In the genomic region with DNA sequence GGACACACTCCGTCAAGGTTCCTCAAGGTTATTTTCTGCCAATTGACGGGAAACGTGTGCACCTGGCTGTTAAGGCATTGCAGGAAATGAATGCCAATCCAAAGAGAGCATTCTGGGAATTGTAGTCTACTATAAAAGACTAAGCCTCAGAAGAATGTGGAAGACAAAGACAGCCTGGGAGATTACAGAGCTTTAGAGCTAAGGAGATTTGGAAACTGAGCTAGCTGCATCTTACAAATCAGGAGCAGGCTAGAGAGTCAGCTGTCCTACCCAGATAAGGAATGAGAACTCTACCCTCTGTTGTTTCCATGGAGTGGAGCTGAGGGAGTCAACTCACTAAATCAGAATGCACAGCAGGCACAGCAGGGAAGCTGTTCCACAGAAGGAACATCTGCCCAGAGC, we compare ENCODE assay signal across 10 mouse cellular contexts. TPM values are rescaled to one million over a fixed set of nuclear protein-coding genes. Genes with fewer than 3 reads are reported as not detected.
DNase-seq lines count a peak whose midpoint lies in the region; ATAC-seq and TF ChIP-seq lines count a peak whose summit lies in the region.
"Had no signal": no experiment of that assay in that cellular context is flagged by ENCODE, and none has a peak within 500 bp of the region (broad histone marks: within the 10 kb centered on the region; RNA-seq: fewer than 3 reads in every experiment).

No protein-coding gene starts in this region.

- TF ChIP-seq POLR2A in heart, adult 2 months (IDR thresholded peaks at IDR 0.05; ENCODE audit: insufficient read depth, low read depth, low read length): no peak

- no peak overlapping the region for H3K4me2 ChIP-seq in neural tube, embryonic 12.5 days (replicated peaks)

- H3K79me2 ChIP-seq in heart, adult 2 months (replicated peaks; ENCODE audit: control insufficient read depth, insufficient read depth, low read length): no peaks in the 10 kb centered on the region; the same call in 1 of the 2 replicates

- no peaks in the 10 kb centered on the region for H3K36me3 ChIP-seq in heart, adult 2 months (ENCODE audit: control insufficient read depth, insufficient read depth, low read length)
- no peaks in the 10 kb centered on the region for H3K36me3 ChIP-seq in neural tube, embryonic 12.5 days

- H3K27me3 ChIP-seq in heart, adult 2 months (ENCODE audit: control insufficient read depth, insufficient read depth, low read length): no peaks in the 10 kb centered on the region
- no peaks in the 10 kb centered on the region for H3K27me3 ChIP-seq in neural tube, embryonic 12.5 days (replicated peaks)

- ATAC-seq in neural tube, embryonic 12.5 days (ENCODE audit: low FRiP score, low read depth): peak; percentile 33; the same call in 1 of the 2 replicates
- ATAC-seq in erythroblast, adult 5-6 weeks (replicated peaks; ENCODE audit: low FRiP score, poor library complexity, severe bottlenecking): no peak
- ATAC-seq: CD4-positive, CD25-positive, alpha-beta regulatory T cell, adult 4 months had no signal

- peak overlapping the region; percentile 35; the same call in 1 of the 2 replicates for H3K4me3 ChIP-seq in heart, adult 2 months
- no peak overlapping the region for H3K4me3 ChIP-seq in neural tube, embryonic 12.5 days

- H3K27ac ChIP-seq in heart, adult 2 months: peak overlapping the region; percentile 46; the same call in 1 of the 2 replicates
- H3K27ac ChIP-seq in neural tube, embryonic 12.5 days: no peak overlapping the region

- H3K9ac ChIP-seq in heart, adult 2 months (ENCODE audit: low read depth, low read length): no peak overlapping the region
- no peak overlapping the region for H3K9ac ChIP-seq in neural tube, embryonic 12.5 days

- peaks cover 2% of the 10 kb centered on the region; the same call in 1 of the 2 replicates for H3K4me1 ChIP-seq in heart, adult 2 months (ENCODE audit: control insufficient read depth, insufficient read depth, low read length)
- H3K4me1 ChIP-seq in neural tube, embryonic 12.5 days: peaks cover 7% of the 10 kb centered on the region; the same call in 1 of the 2 replicates

- no peak for TF ChIP-seq CTCF in heart, adult 2 months (IDR thresholded peaks at IDR 0.05)

- no peak for TF ChIP-seq EP300 in heart, adult 2 months (IDR thresholded peaks at IDR 0.05; ENCODE audit: insufficient read depth, low read depth, low read length)

- 33% methylated on average over 3 of the region's 3 CpGs for WGBS in heart, adult 2 months
- 23% methylated on average over 3 of the region's 3 CpGs for WGBS in neural tube, embryonic 12.5 days

- H3K9me3 ChIP-seq in neural tube, embryonic 12.5 days: no peaks in the 10 kb centered on the region

- DNase-seq in heart, adult 2 months: no peak
- DNase-seq in heart, postnatal 25 days (ENCODE audit: low spot score): no peak
- DNase-seq in neural tube, embryonic 10.5 days (ENCODE audit: extremely low spot score, low spot score): no peak
- peak; percentile 39 to 67 for DNase-seq in kidney, postnatal 36 days
- DNase-seq in testis, postnatal 14 days (ENCODE audit: low spot score): no peak
- no peak for DNase-seq in gastrocnemius, postnatal 10 days
- DNase-seq: thymus, adult 2 months had no signal

- intact Hi-C loops in heart, adult 2 months (cut with DNase I): no loop called here
- intact Hi-C loops in heart, postnatal 25 days (cut with DNase I): no loop called here

RNA-seq across cellular contexts. Expression of a gene that starts 19.4 kb away (rescaled TPM):
- 10 to 100 TPM; 33.6 to 36.4 TPM for total RNA-seq in heart, adult 2 months (2021)
- 27.7 and 33.4 TPM in 2 replicates for polyA plus RNA-seq in heart, adult 2 months (2012; rRNA removed)
- 10 to 100 TPM; 36.9 to 37.9 TPM for total RNA-seq in heart, postnatal 25 days (2021)
- polyA plus RNA-seq in neural tube, embryonic 12.5 days (2016; fragmentation: Nextera tagmentation; extraction: Ambion mirVana): 116 and 119 TPM in 2 replicates
- 12.3 and 20.7 TPM in 2 replicates for total RNA-seq in erythroblast, adult 5-6 weeks (2015; ENCODE audit: low replicate concordance)
- total RNA-seq in erythroblast, adult 5-6 weeks (2017; ENCODE audit: low replicate concordance): 20.8 and 21.0 TPM in 2 replicates
- total RNA-seq in gastrocnemius, postnatal 10 days (2021): 10 to 100 TPM; 32.3 to 41.2 TPM

RNA-seq across cellular contexts. Expression of a gene that starts 22.8 kb away (rescaled TPM):
- total RNA-seq in heart, adult 2 months (2021): 10 to 100 TPM; 75.0 to 80.4 TPM
- 69.0 and 76.9 TPM in 2 replicates for polyA plus RNA-seq in heart, adult 2 months (2012; rRNA removed)
- 10 to 100 TPM; 78.5 to 84.7 TPM for total RNA-seq in heart, postnatal 25 days (2021)
- polyA plus RNA-seq in neural tube, embryonic 12.5 days (2016; fragmentation: Nextera tagmentation; extraction: Ambion mirVana): 36.0 and 36.7 TPM in 2 replicates
- total RNA-seq in erythroblast, adult 5-6 weeks (2015; ENCODE audit: low replicate concordance): 6.3 and 15.0 TPM in 2 replicates
- 1.4 and 6.1 TPM in 2 replicates for total RNA-seq in erythroblast, adult 5-6 weeks (2017; ENCODE audit: low replicate concordance)
- 10 to 100 TPM; 32.3 to 38.8 TPM for total RNA-seq in gastrocnemius, postnatal 10 days (2021)

RNA-seq across cellular contexts. Expression of a gene that starts 46.4 kb away (rescaled TPM):
- total RNA-seq in heart, adult 2 months (2021): 1 to 10 TPM; 3.0 to 3.1 TPM
- 5.9 and 9.0 TPM in 2 replicates for polyA plus RNA-seq in heart, adult 2 months (2012; rRNA removed)
- 1 to 10 TPM; 4.7 TPM for total RNA-seq in heart, postnatal 25 days (2021)
- polyA plus RNA-seq in neural tube, embryonic 12.5 days (2016; fragmentation: Nextera tagmentation; extraction: Ambion mirVana): 41.9 and 50.8 TPM in 2 replicates
- total RNA-seq in erythroblast, adult 5-6 weeks (2015; ENCODE audit: low replicate concordance): not detected in 2 replicates
- total RNA-seq in erythroblast, adult 5-6 weeks (2017; ENCODE audit: low replicate concordance): not detected in 2 replicates
- 1 to 10 TPM; 5.6 to 6.4 TPM for total RNA-seq in gastrocnemius, postnatal 10 days (2021)
- polyA plus RNA-seq: CD4-positive, CD25-positive, alpha-beta regulatory T cell, adult 4 months had no signal

Comparison
In these comparisons a context has a peak if more than half of its experiments do, and no peak if none do; other contexts are left out.
1. DNase-seq: peak in kidney, postnatal 36 days (2 of 2); none in heart, adult 2 months (0 of 2), heart, postnatal 25 days (single experiment), neural tube, embryonic 10.5 days (single experiment), testis, postnatal 14 days (single experiment) and gastrocnemius, postnatal 10 days (single experiment).